Mouse (Mus musculus) ES-E14 (cell line): Measurements from ENCODE around the gene Resp18.

Experiments used
- CHD2 ChIP-seq: IDR thresholded peaks from 2 replicates; pipeline ENCODE4 v1.6.1; 2014; ENCODE audit warnings: mild to moderate bottlenecking, low read depth, low read length, inconsistent platforms
- HCFC1 ChIP-seq: IDR thresholded peaks from 2 replicates; pipeline ENCODE4 v1.6.1; 2012; ENCODE audit warnings: low read length, inconsistent platforms, borderline replicate concordance; ENCODE audit not compliant: insufficient read depth
- MAFK ChIP-seq: IDR thresholded peaks from 2 replicates; pipeline ENCODE4 v1.6.1; 2014; ENCODE audit warnings: mild to moderate bottlenecking, low read depth, low read length, inconsistent platforms; ENCODE audit not compliant: insufficient read depth
- ZC3H11A ChIP-seq: IDR thresholded peaks from 2 replicates; pipeline ENCODE4 v1.6.1; 2012; ENCODE audit warnings: low read depth, mild to moderate bottlenecking, inconsistent platforms, low read length, borderline replicate concordance
- ZNF384 ChIP-seq: IDR thresholded peaks from 2 replicates; pipeline ENCODE4 v1.6.1; 2012; ENCODE audit warnings: low read depth, low read length, inconsistent platforms

GRCm38 (mm10) chr1:75289376-75289775 lies 11.2 kb upstream of the Resp18 start:
- TF ChIP-seq ZNF384 (no peak), ZC3H11A (no peak), HCFC1 (no peak), MAFK (no peak), CHD2 (no peak)
